Mouse (Mus musculus): Measurements from ENCODE around the gene Lat.
A peak's percentile ranks its signal among the peaks of the same experiment; 100 is the strongest.
"Not testable (repeated sequence)": the region's sequence is repeated elsewhere in the genome, so short reads cannot be mapped to it uniquely, and the experiment has no call there.

The Lat gene

DNA sequence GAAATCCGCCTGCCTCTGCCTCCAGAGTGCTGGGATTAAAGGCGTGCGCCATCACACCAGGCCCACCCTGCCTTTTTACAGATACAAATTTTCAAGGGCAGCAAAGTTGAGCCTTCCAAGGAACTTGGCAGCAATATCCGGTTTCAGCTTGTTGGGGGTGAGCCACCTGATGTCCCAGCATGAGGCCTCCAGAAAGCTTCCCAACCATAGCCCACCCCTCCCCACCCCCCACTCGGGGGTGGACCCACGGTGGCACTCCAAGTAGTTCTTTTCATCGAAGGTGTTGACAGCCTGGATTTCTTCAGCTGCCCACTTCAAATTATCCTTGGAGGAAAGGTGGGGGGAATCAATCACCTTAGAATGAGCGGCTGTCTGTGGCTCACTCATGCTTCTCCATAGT, 30.5 kb downstream of the Lat start:
- DNase-seq (ENCODE audit: extremely low read depth, low read depth): no peak

DNA sequence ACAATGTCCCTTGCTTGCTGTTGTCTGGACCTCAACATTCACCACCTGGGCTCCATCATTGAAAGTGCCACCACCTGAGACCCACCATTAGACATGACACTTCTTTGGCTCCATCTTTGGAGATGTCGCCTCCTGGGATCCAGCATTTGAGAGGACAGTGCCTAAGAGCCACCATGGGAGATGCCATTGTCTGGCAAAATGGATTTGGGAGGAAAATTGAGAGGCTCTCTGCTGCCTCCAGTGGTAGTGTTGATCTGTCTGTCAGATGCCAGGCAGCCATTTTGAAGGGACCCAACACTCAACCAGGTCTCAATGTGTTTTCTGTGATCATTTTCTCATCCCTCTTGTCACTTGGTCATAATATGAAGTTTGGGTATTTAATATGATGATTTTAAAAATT, 33.8 kb downstream of the Lat start:
- DNase-seq (ENCODE audit: extremely low read depth, low read depth): no peak

GRCm38 (mm10) chr7:126332691-126333090, 36.7 kb downstream of the Lat start:
- no peak for DNase-seq (ENCODE audit: extremely low read depth, low read depth)

DNA sequence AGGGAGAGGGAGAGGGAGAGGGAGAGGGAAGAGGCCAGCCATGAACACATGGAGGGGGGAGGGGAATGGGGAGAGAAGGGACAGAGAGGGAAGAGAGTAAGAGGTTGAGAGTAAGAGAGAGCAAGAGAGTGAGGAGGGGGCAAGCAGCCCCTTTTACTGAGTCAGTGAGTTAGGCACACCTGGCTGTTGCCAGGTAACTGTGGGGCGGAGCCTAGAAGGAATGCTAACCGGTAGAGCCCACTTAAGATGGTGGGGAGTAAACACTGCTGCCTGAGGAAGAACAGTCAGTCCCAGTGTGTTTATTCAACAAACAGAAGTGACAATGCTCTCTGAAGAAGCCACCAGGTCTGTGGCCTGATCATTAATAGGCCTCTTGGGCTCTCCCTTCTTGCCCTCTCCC, 38.7 kb downstream of the Lat start:
- DNase-seq (ENCODE audit: extremely low read depth, low read depth): no peak

- no peak for DNase-seq (ENCODE audit: extremely low read depth, low read depth)
Observed at GRCm38 (mm10) chr7:126329907-126330645, 39.3 kb downstream of the Lat start.

DNA sequence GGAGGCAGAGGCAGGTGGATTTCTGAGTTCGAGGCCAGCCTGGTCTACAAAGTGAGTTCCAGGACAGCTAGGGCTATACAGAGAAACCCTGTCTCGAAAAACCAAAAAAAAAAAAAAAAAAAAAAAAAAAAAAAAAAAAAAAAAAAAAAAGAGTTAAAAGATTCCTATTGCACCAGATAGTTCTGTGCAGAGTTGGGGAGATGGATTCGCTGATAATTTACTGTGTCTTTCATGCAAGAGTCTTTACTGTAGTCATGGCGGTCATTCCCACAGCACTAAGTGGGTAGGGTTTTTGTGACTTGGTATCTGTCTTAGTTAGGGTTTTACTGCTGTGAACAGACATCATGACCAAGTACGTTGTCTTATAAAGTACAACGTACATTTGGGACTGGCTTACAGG, 40.5 kb downstream of the Lat start:
- DNase-seq (ENCODE audit: extremely low read depth, low read depth): not testable (repeated sequence)

DNA sequence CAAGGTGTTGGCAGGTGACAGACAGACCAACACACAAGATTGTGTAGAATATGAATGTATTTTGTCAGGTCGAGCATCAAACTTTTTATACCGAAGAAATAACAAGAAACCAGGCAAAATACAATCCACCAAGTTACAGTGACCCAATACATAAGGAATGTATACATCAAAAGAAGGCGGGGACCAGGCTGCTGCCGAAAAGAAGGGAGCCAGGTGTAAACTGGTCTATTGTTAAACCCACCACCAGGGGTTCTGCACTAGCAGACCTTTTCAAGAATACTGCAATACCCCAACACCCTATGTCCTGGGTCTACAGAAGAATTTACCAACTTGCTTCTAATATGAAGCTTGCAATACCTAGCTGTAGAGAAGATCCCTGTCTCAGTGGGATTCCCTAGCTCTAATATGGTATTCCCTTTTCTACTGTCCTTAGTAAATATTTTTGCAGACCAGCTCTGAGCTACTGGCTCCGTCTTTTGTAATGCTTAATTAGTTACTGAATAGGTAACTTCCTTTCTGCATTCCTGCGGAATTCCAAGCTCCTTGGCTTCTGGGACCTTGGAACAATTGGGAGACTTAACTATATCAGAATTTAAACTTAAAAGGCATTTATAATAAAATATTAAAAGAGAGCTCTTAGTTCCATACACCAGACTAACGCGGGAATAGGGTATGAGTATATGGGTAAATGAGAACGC, 43.6 kb downstream of the Lat start:
- DNase-seq (ENCODE audit: extremely low read depth, low read depth): not testable (repeated sequence)

DNA sequence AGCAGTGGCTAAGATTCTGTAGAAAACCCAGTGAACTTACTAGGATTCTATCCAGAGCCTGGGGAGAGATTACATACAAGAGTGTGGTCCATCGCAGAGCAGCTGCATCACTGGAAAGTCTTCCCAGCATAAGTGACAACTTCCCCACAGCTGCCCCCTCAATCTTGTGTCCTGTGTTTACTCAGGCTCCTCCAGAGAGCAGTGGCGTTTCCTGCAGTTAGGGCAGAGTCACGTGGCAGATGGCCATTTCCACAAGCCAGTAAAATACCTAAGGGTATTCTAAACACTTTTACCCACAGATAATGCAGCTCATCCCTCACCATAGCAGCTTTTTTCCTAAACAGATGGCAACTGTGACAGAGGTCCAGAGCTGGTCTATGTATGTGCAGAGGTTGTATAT, 44.6 kb downstream of the Lat start:
- DNase-seq (ENCODE audit: extremely low read depth, low read depth): no peak

- DNase-seq (ENCODE audit: extremely low read depth, low read depth): peak; percentile 69
Observed at GRCm38 (mm10) chr7:126323729-126324128, 45.6 kb downstream of the Lat start.

GRCm38 (mm10) chr7:126314273-126314672, 55.1 kb downstream of the Lat start:
- no peak for DNase-seq (ENCODE audit: extremely low read depth, low read depth)

Data from MEL-GATA-1-ER (cell line).